Mouse (Mus musculus) myocyte (in vitro differentiated cells): Measurements from ENCODE around the gene Banp.

Source experiments
- MAX ChIP-seq: IDR thresholded peaks from one replicate; pipeline ENCODE4 v1.6.1; 2011; ENCODE audit warnings: low read depth, mild to moderate bottlenecking, control low read depth
- MYOD1 ChIP-seq, 3 experiments: IDR thresholded peaks; one replicate each; pipeline ENCODE4 v1.6.1; 2011; ENCODE audit warnings: control low read depth in 2 of 3, low read depth in 2 of 3, mild to moderate bottlenecking in 2 of 3, moderate library complexity in 1 of 3; ENCODE audit not compliant: insufficient read length in 2 of 3, control insufficient read depth in 1 of 3
- MYOG ChIP-seq, 3 experiments: IDR thresholded peaks; one replicate each; pipeline ENCODE4 v1.6.1; 2011; ENCODE audit warnings: control low read depth in 2 of 3, low read depth in 2 of 3, mild to moderate bottlenecking in 2 of 3; ENCODE audit not compliant: insufficient read length in 2 of 3, control insufficient read depth in 1 of 3, insufficient read depth in 1 of 3
- POLR2A ChIP-seq: IDR thresholded peaks from one replicate; pipeline ENCODE4 v1.6.1; 2011; ENCODE audit warnings: low read depth, mild to moderate bottlenecking, control low read depth, moderate library complexity; ENCODE audit not compliant: insufficient read length
- POLR2AphosphoS2 ChIP-seq: IDR thresholded peaks from one replicate; pipeline ENCODE4 v1.6.1; 2011; ENCODE audit warnings: low read depth, control low read depth; ENCODE audit not compliant: insufficient read length
- TCF12 ChIP-seq: IDR thresholded peaks from one replicate; pipeline ENCODE4 v1.6.1; 2011; ENCODE audit warnings: mild to moderate bottlenecking, control low read depth; ENCODE audit not compliant: poor library complexity, insufficient read depth, severe bottlenecking
- TCF3 ChIP-seq: IDR thresholded peaks from one replicate; pipeline ENCODE4 v1.6.1; 2011; ENCODE audit warnings: low read depth, control low read depth; ENCODE audit not compliant: insufficient read length
- USF1 ChIP-seq: IDR thresholded peaks from one replicate; pipeline ENCODE4 v1.6.1; 2011; ENCODE audit warnings: low read depth, mild to moderate bottlenecking, control low read depth, moderate library complexity

DNA sequence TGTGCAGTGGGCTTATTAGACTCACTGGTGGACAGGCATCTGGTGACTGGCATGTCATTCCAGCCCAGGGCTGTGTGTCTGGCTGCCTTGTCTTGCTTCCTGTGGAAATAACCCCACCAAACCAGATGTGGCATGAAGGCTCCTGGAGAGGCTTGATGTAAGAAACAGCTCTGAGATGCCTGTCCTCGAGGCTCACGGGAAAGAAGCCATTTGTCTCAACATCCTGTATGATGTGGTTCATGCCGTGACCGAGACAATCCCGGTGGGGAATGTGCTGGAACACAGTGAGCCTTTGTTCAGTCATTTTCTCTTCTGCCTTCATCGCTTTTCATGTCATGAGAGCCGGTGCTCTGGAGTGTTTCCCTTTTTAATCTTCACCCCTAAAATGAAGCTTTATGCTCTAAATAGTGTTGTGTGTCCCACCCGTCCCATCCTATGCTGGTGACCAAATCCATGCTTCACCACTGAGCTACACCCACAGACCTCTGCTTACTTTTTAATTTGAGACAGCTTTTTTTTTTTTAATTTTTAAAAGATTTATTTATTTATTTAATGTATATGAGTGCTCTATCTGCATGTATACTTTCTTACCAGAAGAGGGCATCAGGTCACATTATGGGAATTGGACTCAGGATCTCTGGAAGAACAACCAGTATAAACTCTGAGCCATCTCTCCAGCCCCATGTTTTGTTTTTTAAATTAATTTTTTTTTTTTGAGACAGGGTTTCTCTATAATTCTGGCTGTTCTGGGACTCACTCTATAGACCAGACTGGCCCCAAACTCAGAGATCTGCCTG lies 15.4 kb downstream of the Banp start:
- TF ChIP-seq USF1: no peak
- no peak for TF ChIP-seq POLR2A
- no peak for TF ChIP-seq POLR2AphosphoS2
- no peak for TF ChIP-seq TCF12
- TF ChIP-seq MAX: no peak
- TF ChIP-seq MYOG (IDR thresholded peaks at IDR 0.05; ENCODE audit: control insufficient read depth in 1 of 3, insufficient read depth in 1 of 3, insufficient read length in 2 of 3, low read depth in 2 of 3): no peak
- no peak for TF ChIP-seq TCF3
- no peak for TF ChIP-seq MYOD1 (IDR thresholded peaks at IDR 0.05; ENCODE audit: control insufficient read depth in 1 of 3, insufficient read length in 2 of 3, low read depth in 2 of 3)
